Mouse (Mus musculus) lung, adult 2 months (tissue): ENCODE measurements around the gene Mpp6.

Experiments used
- CTCF ChIP-seq: fragments of 200-500 bp; IDR thresholded peaks from 2 replicates; pipeline ENCODE4 v1.5.1; 2011; ENCODE audit warnings: mild to moderate bottlenecking, low read length, control low read depth; ENCODE audit not compliant: insufficient read depth
- POLR2A ChIP-seq: fragments of 200-500 bp; IDR thresholded peaks from 2 replicates; pipeline ENCODE4 v1.6.1; 2011; ENCODE audit warnings: low read depth, mild to moderate bottlenecking, control low read depth, low read length, borderline replicate concordance; ENCODE audit errors: extremely low read depth

DNA sequence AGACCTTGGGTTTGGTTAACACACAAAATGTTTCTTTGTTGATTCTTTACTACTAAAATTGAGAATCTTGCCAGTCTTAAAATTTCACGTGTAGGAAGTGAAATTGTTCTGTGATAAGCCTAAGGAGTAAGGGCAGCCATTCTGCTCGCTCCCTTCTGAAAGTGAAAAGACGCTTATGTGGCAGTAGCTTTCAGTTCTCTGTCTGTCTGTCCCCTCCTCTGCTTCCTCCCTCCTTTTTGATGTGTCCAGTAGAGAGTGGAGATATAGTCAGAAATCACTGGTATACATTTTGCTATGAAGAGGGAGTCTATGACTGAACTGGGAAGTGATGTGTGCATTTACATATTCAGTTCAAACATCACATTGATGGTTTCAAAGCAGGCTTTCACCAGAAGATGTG lies 82.8 kb downstream of the Mpp6 start:
- TF ChIP-seq CTCF (no peak), POLR2A (no peak)
